Mouse (Mus musculus): ENCODE data around the gene Zfp146.

GRCm38 (mm10) chr7:30193581-30194100, 24.1 kb upstream of the Zfp146 start:
- TF ChIP-seq GATA1 (IDR thresholded peaks at IDR 0.05; ENCODE audit: borderline replicate concordance, low read length) (no peak), FLI1 (IDR thresholded peaks at IDR 0.05; ENCODE audit: low read length) (no peak)

Measured in megakaryocyte, embryonic 14.5 days (primary cell).